Mouse (Mus musculus) hindbrain, embryonic 13.5 days (tissue): ENCODE data around the gene Klra4. TPM values are rescaled to one million over a fixed set of nuclear protein-coding genes. Genes with fewer than 3 reads are reported as not detected.
"Not testable (repeated sequence)": the region's sequence is repeated elsewhere in the genome, so short reads cannot be mapped to it uniquely, and the experiment has no call there.

ENCODE experiments used
- ATAC-seq: fragments of 200-750 bp; cut with Nextera tagmentation; 2 replicates; pipeline ENCODE4 v1.8.0; 2017; ENCODE audit warnings: moderate TSS enrichment; ENCODE audit not compliant: low FRiP score
- H3K27ac ChIP-seq: fragments of 300-500 bp; sonication (generic); 2 replicates; pipeline ENCODE4 v1.5.1; 2015; ENCODE audit warnings: inconsistent platforms, mild to moderate bottlenecking, moderate library complexity
- H3K27me3 ChIP-seq: fragments of 300-500 bp; sonication (generic); 2 replicates; pipeline ENCODE4 v1.6.1; 2015; ENCODE audit warnings: mild to moderate bottlenecking, inconsistent platforms
- H3K36me3 ChIP-seq: fragments of 300-500 bp; sonication (generic); 2 replicates; pipeline ENCODE4 v1.6.1; 2015; ENCODE audit warnings: mild to moderate bottlenecking, inconsistent platforms
- H3K4me1 ChIP-seq: fragments of 300-500 bp; sonication (generic); replicated peaks from 2 replicates; pipeline ENCODE4 v1.6.1; 2015; ENCODE audit warnings: inconsistent platforms
- H3K4me2 ChIP-seq: fragments of 300-500 bp; sonication (generic); 2 replicates; pipeline ENCODE4 v1.6.1; 2015; ENCODE audit warnings: inconsistent platforms, mild to moderate bottlenecking, moderate library complexity
- H3K4me3 ChIP-seq: fragments of 300-500 bp; sonication (generic); 2 replicates; pipeline ENCODE4 v1.5.1; 2015; ENCODE audit warnings: mild to moderate bottlenecking, inconsistent platforms
- H3K9ac ChIP-seq: fragments of 300-500 bp; sonication (generic); 2 replicates; pipeline ENCODE4 v1.6.1; 2015; ENCODE audit warnings: mild to moderate bottlenecking, inconsistent platforms
- H3K9me3 ChIP-seq: fragments of 300-500 bp; sonication (generic); 2 replicates; pipeline ENCODE4 v1.6.1; 2016; ENCODE audit warnings: inconsistent platforms
- WGBS: fragments of 180-500 bp; shearing (Covaris S2); methylation state at CpG from one replicate; pipeline ENCODE4 v1.1.7; 2015; 5-methylcytosine and 5-hydroxymethylcytosine counted together
- polyA plus RNA-seq: library from polyadenylated mRNA; unstranded; fragments of >200 nt; fragmentation: Nextera tagmentation; extraction: Ambion mirVana; gene quantifications from 2 replicates; pipeline ENCODE4 v1.2.1, GENCODE M21; 2015

Gene Klra4
- not detected in 2 replicates for polyA plus RNA-seq

- not testable (repeated sequence) for ATAC-seq, H3K27ac ChIP-seq
- 71% methylated on average over 1 of the region's 1 CpGs for WGBS
Observed at GRCm38 (mm10) chr6:130067171-130067570, at the start of gene Klra4. TSS of gene Klra4 (minus strand) at chr6:130067271.

DNA sequence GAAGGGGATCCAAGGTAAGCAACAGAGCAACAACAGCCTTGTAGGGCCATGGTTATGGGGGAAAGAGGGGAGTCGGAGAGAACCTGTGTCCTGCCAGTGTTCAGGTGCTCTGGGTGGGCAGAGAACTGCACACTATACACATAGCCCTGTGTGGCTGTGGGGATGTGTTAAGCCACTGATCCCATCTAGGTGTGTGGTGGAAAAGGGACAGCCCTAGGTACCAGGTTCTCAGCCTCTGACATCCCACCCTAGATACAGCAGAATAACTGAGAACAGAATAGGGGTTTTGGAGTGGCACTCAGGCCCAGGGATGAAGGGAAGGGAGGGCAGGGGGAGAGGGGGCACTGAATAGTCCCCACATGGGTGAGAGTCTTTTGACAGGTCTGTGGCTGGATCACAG lies 43.4 kb upstream of the Klra4 start:
- H3K36me3 ChIP-seq: no peaks in the 10 kb centered on the region
- ATAC-seq: no peak
- peaks cover 11% of the 10 kb centered on the region for H3K9me3 ChIP-seq
- no peaks in the 10 kb centered on the region for H3K4me1 ChIP-seq
- H3K27me3 ChIP-seq: no peaks in the 10 kb centered on the region
- no peak overlapping the region for H3K9ac ChIP-seq
- H3K27ac ChIP-seq: no peak overlapping the region
- WGBS: 95% methylated on average over 1 of the region's 1 CpGs
- H3K4me3 ChIP-seq: no peak overlapping the region
- H3K4me2 ChIP-seq: no peak overlapping the region

More at GRCm38 (mm10) chr6:130067171-130067570, at the start of gene Klra4:
- not testable (repeated sequence) for H3K36me3 ChIP-seq, H3K4me2 ChIP-seq, H3K4me3 ChIP-seq, H3K4me1 ChIP-seq, H3K27me3 ChIP-seq, H3K9ac ChIP-seq
- peaks cover 29% of the 10 kb centered on the region for H3K9me3 ChIP-seq

- H3K9me3 ChIP-seq: peaks cover 21% of the 10 kb centered on the region
- not testable (repeated sequence) for ATAC-seq, H3K4me3 ChIP-seq, H3K27me3 ChIP-seq, H3K4me2 ChIP-seq, H3K9ac ChIP-seq, H3K36me3 ChIP-seq, H3K27ac ChIP-seq, H3K4me1 ChIP-seq
- 96% methylated on average over 3 of the region's 3 CpGs for WGBS
Observed at GRCm38 (mm10) chr6:130102743-130103142, 35.7 kb upstream of the Klra4 start.

- H3K4me2 ChIP-seq: no peak overlapping the region
- ATAC-seq: no peak
- 83% methylated on average over 5 of the region's 5 CpGs for WGBS
- H3K9ac ChIP-seq: no peak overlapping the region
- no peak overlapping the region for H3K4me3 ChIP-seq
- 0 out of 2 replicates have a peak, but pooled peaks cover 7% of the 10 kb centered on the region for H3K9me3 ChIP-seq
- no peaks in the 10 kb centered on the region for H3K27me3 ChIP-seq
- H3K36me3 ChIP-seq: no peaks in the 10 kb centered on the region
- H3K27ac ChIP-seq: no peak overlapping the region
- no peaks in the 10 kb centered on the region for H3K4me1 ChIP-seq
Observed at GRCm38 (mm10) chr6:130092336-130092948, 25.4 kb upstream of the Klra4 start.

GRCm38 (mm10) chr6:130065196-130065595 lies 1.9 kb downstream of the Klra4 start:
- H3K27me3 ChIP-seq: no peaks in the 10 kb centered on the region
- H3K27ac ChIP-seq: no peak overlapping the region
- no peaks in the 10 kb centered on the region for H3K36me3 ChIP-seq
- ATAC-seq: no peak
- WGBS: 78% methylated on average over 5 of the region's 5 CpGs
- no peak overlapping the region for H3K9ac ChIP-seq
- no peak overlapping the region for H3K4me3 ChIP-seq
- H3K4me2 ChIP-seq: no peak overlapping the region
- H3K9me3 ChIP-seq: peaks cover 13% of the 10 kb centered on the region; the same call in 1 of the 2 replicates
- no peaks in the 10 kb centered on the region for H3K4me1 ChIP-seq

DNA sequence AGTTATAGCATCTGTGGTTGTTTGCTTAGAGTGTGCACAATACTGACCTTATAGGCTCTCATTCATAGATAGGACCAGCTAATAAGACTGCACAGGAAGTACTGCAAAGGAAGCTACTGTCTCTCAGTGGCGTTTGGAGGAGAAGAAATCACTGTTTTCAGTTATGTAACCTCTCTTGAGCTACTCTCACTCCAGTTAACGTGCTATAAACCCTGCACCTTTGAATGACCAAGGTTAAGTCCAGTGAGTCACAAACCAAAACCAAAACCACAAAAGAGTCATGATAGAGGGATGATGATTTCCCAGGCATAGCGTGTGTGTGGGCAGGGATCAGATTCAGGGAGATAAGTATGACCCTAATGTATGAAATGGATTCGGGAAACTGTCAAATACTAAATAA lies 31.9 kb downstream of the Klra4 start:
- not testable (repeated sequence) for ATAC-seq, H3K4me3 ChIP-seq, H3K36me3 ChIP-seq, H3K4me2 ChIP-seq, H3K27me3 ChIP-seq, H3K9ac ChIP-seq, H3K27ac ChIP-seq, H3K4me1 ChIP-seq
- 64% methylated on average over 4 of the region's 4 CpGs for WGBS
- peaks cover 15% of the 10 kb centered on the region; the same call in 1 of the 2 replicates for H3K9me3 ChIP-seq

GRCm38 (mm10) chr6:130031493-130032089 lies 35.5 kb downstream of the Klra4 start:
- not testable (repeated sequence) for H3K4me3 ChIP-seq, H3K4me1 ChIP-seq, H3K27me3 ChIP-seq, H3K4me2 ChIP-seq, ATAC-seq, H3K27ac ChIP-seq, H3K36me3 ChIP-seq, H3K9ac ChIP-seq
- H3K9me3 ChIP-seq: peaks cover 14% of the 10 kb centered on the region; the same call in 1 of the 2 replicates

GRCm38 (mm10) chr6:130026854-130027253 lies 40.2 kb downstream of the Klra4 start, which contains the start of gene Klra6:
TSS of gene Klra6 (minus strand) at chr6:130026954.
- ATAC-seq: no peak
- 0 out of 2 replicates have a peak, but pooled peaks cover 4% of the 10 kb centered on the region for H3K9me3 ChIP-seq
- 80% methylated on average over 4 of the region's 4 CpGs for WGBS
- no peaks in the 10 kb centered on the region for H3K36me3 ChIP-seq
- H3K4me3 ChIP-seq: no peak within 1 kb of the TSS
- no peaks in the 10 kb centered on the region for H3K4me1 ChIP-seq
- no peak within 1 kb of the TSS for H3K9ac ChIP-seq
- H3K27ac ChIP-seq: no peak within 1 kb of the TSS
- no peaks in the 10 kb centered on the region for H3K27me3 ChIP-seq
- H3K4me2 ChIP-seq: no peak within 1 kb of the TSS

Other genes starting within 250 kb of the Klra4 start
- gene Gm17631, start 204.6 kb downstream of the Klra4 start, polyA plus RNA-seq: not detected in 2 replicates
- not detected in 2 replicates for gene Klra17, start 190.6 kb downstream of the Klra4 start, polyA plus RNA-seq
- gene Klra5, start 149.6 kb downstream of the Klra4 start, polyA plus RNA-seq: not detected in 2 replicates
- not detected in 2 replicates for gene Klra6, start 40.3 kb downstream of the Klra4 start, polyA plus RNA-seq
- not detected in 2 replicates for gene Klra8, start 62.6 kb upstream of the Klra4 start, polyA plus RNA-seq
- not detected in 2 replicates for gene Klra9, start 125.8 kb upstream of the Klra4 start, polyA plus RNA-seq
- gene Klra7, start 166.1 kb upstream of the Klra4 start, polyA plus RNA-seq: not detected in 2 replicates
- not detected in 2 replicates for gene Klra10, start 214.7 kb upstream of the Klra4 start, polyA plus RNA-seq